Mouse (Mus musculus) MEL-GATA-1-ER (cell line): ENCODE measurements around the gene Klf7.

ENCODE experiments used
- DNase-seq: peaks from one replicate; pipeline ENCODE4 v3.0.0-alpha.2; 2012; ENCODE audit warnings: low read depth; ENCODE audit errors: extremely low read depth

Gene Klf7

GRCm38 (mm10) chr1:64066320-64067254 is 55.5 kb downstream of the Klf7 start:
- DNase-seq: no peak

DNA sequence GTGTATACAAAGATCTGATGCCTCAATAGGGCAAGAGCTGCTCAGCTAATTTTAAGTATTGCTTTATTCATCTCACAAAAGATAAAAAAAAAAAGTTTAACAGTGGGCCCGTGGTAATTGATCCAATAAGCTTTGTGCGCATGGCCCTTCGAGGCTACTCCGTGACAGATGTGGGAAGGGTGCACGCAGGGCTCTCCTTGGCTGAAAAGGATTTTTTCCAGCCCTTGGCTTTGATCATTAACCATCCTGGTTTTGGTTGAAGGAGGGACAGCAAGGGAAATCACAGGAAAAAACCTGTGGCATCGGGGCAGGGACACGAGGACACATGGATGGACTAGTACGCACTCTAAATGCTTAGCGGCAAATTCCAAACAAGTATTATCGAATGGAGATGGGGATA is 60.6 kb downstream of the Klf7 start:
- DNase-seq: no peak

DNA sequence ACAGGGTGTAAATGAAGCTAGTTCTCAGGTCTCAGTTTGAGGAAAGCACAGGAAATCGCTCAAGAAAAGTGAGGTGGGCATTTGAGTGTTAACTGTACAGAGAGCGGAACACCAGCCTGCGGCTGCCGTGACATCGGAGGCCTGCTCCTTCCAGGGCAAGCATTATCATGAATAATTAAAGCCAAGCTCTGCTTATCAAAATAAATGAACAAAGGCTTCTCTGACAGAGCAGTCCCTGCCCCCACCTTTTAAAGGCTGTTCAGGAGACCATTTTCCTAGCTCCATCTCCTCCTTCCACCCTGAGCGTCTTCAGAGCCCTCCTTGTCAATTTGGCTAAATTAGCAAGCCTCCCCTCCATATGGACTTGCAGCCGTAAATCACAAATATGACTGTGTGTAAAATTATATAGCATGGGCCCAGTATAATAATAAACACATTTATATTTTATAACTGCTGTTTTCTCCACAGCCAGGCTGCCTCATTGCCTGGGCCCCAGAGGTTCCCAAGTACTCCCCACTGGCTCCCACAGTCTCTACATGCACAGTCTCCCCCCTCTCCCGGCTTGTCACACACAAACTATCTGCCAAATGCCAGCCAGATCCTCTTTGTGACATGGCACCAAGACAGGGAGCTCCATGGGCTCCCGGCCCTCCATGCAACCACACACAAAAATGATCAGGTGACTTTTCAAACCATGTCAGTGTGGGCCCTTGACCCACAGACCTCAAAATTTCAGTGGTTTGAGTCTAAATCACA is 61.2 kb downstream of the Klf7 start:
- DNase-seq: no peak

DNA sequence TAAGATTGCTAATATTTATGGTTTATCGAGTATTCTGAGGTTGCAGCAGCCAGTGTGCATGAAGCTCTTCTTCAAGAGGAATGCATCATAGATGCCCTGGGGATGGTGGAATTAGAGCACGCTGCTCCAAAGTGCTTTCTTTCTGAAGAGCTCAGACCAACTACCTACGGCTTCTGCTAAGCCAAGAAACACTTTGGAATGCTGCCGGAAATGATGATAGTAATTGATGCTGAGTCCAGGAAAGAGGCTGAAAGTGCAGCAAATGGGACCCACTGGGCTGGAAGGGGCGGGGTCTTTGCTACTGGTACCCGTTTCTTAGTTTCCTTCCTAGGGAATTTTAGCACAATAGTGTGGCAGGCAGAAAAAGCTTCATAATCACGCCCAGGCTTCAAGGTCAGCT is 62.0 kb downstream of the Klf7 start:
- no peak for DNase-seq

DNA sequence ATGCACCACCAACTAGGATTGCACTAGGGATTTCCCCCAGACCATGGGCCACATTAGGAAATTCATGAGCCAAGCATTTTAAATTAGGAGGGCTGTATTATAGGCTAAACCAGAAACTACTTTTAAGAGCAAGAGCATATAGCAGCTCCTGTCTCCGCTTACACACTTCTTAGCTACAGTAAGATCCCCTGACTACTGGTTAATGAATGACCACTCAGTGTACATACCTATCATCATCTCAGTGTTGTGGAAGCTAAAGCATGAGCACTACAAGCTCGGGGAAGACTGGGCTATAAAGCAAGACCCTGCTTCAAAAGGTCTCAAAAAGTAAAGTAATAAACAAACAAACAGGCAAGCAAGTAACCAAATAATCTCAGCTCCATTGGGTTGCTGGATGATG is 65.5 kb downstream of the Klf7 start:
- DNase-seq: no peak

DNA sequence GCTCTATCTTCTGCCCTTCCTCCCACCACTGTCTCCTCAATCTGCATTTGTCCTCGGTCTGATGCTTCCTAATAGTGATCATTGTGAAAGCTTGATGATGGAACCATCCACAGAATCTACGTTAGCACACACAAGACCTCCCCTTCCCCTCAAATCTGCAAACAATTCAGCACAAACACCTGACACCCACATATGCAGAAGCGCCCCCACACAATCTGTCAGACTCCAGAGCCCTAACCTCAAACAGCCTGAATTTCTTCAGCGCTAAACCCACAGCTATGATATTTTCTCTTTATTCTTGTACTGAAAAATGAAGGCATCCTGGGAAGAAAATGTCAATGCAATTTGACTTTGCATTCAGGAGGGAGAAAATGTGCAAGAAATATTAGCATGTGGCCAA is 66.1 kb downstream of the Klf7 start:
- no peak for DNase-seq

DNA sequence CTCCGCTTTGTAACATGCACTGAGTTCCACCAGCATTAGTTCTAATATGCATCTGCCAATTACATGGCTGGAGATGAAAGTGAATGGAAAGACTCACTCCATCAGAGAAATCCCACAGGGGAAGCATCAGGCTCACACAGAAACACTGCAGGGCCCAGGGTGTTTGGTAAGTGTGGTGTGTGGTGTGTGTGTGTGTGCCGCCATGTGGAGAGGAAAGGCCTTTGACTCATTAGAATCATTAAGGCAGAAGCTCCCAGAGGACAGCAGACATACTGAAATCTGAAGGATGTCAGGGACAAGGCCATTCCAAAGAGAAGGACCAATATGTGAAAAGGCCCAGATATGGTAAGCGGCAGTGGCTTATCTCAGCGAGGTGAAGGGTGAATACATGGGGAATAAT is 66.9 kb downstream of the Klf7 start:
- DNase-seq: no peak

- DNase-seq: no peak
Observed at GRCm38 (mm10) chr1:64052069-64052750, 69.9 kb downstream of the Klf7 start.

DNA sequence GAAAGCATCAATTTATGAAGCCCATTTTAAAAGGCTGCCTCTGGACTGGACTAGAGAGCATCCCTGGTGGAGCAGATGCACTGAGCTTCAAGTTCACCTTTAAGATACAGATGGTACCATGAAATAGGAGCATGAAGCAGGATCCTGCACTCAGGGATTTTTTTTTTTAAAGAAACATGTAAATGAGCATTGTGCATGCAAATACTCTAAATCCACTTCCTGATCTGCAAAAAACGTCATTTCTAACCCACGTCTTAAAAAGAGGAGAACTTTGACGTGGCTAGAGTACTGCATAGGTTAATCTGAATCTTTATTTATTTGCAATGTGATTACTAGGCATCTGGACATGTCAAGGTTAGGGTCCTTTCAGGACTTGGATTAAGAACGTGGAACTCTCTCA is 73.5 kb downstream of the Klf7 start:
- DNase-seq: no peak

DNA sequence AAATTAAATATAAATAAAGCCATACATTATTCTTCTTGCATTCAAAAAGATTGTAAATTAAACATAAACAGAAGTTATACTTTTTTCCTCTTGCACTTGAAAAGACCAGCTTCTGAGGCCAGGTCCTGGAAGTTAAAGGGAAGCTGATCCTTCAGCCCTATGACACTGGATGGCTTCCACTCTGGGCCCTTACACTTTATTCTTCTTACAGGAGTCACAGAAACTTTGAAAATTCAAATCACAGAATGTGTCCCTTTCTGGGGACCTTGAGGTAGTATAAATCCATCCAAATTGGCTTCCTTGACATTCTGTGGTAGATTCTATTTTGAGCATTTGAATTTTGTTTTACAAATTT is 75.3 kb downstream of the Klf7 start:
- no peak for DNase-seq

GRCm38 (mm10) chr1:64046087-64046801 is 75.8 kb downstream of the Klf7 start:
- no peak for DNase-seq

DNA sequence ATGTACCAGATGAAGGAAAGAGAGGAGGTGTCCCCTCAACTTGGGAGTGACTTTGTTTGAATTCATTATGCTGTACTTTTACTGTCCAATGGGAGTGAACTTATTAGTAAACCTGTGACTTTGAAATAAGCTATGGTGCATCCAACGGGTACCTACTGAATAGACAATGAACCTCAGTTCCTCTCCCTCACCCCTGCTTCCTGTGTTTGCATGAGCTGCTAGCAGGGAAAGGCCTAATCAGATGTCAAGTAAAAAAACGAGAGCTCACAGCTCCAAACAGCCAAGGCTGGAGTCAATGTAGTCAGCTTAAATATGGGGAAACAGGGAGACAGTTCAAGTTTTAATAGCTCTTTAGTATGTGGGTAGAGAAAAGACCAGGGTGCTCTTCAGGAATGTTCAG is 77.5 kb downstream of the Klf7 start:
- DNase-seq: no peak

- DNase-seq: no peak
Observed at GRCm38 (mm10) chr1:64040831-64041383, 81.2 kb downstream of the Klf7 start.

DNA sequence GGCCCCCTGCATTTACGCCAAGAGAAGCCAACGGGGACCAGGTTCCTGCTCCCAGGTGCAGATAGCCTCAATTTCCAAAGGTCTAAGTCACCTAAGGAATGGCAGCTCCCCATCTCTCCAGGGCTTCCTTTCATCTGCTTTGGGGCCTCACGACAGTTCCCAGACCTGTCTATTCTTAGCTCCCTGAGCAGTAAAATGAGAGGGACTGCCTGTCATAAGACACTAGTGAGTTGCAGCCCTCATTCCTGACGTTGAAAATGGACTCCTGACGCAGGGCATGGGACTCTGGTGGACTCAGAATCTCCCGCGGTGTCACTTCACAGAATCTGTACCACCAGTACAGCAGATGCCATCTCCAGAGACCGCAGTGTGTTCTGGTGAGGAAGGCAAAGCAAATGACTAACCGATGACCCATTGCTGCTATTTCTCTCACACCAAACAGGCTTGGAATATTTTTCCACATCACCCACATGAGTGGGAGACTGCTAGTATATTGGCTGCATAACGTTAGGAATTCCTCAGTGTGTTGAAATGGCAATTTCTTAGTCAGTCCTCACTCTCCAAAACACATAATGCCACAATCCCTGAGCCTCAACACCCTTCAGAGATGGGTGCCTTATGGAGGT is 81.9 kb downstream of the Klf7 start:
- no peak for DNase-seq

- DNase-seq: no peak
Observed at GRCm38 (mm10) chr1:64038343-64038742, 83.7 kb downstream of the Klf7 start.

DNA sequence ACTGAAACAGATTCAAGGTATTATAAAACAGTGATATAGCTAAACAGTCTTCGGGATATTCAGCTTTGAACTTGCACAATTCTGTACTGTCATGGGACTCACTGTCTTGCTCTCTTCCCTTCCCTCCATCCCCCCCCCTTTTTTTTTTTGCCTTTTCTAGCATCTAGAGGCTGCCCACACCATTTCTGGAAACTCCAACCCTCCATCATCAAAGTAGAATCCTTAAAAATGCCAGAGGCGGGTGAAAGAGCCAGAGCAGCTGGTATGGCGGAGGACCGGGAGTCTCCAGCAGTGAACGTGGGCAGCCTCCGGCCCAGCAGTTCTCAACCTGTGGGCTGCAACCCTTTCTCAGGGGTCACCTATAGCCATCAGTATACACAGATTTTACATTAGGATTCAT is 84.3 kb downstream of the Klf7 start:
- DNase-seq: no peak

DNA sequence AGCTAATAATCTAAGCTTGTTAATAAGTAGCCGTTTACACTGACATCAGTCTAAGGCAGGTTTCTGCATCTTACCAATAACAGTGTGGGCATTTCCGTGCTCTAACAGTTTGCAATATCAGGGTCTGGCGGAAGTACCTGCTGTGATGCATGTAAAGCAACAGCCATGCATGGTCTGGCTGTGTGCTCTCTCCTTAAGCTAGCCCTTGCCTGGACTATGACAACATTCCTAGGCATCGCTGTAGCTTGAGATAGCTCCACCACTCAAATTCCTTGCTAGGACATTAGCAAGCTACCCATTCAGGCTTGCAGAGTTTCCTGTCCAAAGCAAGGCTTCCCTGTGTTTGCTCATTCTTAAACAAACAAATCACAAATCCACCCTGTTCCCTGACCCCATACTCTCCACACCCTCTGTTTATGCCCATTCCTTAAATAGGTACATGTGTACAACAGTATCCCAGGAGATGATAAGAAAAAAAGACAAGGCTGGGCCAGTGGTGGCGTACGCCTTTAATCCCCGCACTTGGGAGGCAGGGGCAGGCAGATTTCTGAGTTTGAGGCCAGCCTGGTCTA is 85.1 kb downstream of the Klf7 start:
- no peak for DNase-seq

DNA sequence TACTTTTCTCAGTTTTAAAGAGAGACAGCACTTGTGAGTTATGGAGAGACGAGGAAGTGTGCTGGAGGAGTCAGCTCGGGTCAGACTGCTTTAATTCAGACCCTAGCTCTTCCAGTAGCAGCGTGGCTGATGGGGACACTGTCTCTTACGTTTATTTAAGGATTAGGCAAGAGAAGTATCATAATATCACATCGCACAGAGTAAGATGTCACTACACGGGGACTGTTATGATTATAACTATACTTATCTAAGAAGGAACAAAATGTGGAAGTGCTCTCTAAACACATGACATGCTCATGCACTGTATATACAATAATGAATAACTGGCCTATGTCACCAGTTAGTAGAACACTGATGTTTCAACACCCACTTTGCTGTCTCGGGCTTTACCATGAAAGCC is 86.3 kb downstream of the Klf7 start:
- no peak for DNase-seq

DNA sequence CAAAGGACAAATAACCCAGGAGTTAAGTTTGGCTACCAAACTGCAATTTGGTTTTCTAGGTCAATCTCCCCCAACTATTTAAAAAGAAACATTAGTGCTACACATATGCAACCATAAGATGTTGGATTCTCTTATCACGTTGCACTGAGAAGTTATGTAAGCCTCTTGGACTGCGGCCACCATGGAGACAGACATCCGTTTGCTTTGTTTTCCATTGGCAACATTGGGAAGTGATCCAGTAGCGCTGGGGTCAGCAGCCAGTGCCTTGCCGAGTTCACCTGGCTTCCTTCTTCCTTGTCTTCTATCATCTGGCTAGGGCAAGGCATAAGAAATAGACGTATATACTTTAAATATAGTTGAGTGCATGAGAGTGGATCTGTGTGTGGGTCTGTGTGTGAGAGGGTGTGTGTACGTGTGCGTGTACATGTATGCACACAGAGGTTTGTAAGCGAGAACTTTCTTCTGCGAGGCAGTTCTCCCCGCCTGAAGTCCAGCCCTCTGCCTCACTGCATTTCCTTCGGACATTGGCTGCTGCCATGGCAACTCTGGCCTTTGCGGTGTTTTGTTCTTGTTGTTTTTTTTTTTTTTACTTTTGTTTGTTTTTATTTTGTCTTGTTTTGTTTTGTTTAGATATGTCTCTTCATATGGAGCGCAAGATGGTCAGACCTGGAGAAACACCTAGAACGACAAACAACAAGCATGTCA is 86.8 kb downstream of the Klf7 start:
- DNase-seq: no peak
